Mouse (Mus musculus) heart, postnatal 14 days (tissue): ENCODE data around the gene Xcr1. TPM values are rescaled to one million over a fixed set of nuclear protein-coding genes. Genes with fewer than 3 reads are reported as not detected.
A peak's percentile ranks its signal among the peaks of the same experiment; 100 is the strongest.

ENCODE experiments used
- DNase-seq, 2 experiments: peaks; one replicate each; pipeline ENCODE4 v3.0.0; 2021 to 2022
- intact Hi-C: fragments of 180-260 bp; cut with DNase I; formaldehyde crosslinking; loops from one replicate; pipeline ENCODE4 v1.15.1; 2025
- total RNA-seq, 2 experiments: library from RNA; stranded (reverse); gene quantifications; 2 replicates each; pipeline ENCODE4 v1.2.3; 2021

Xcr1 gene
- total RNA-seq, 2 experiments from 2014 or later = 0.05 TPM; not detected in 1

- no peak for DNase-seq
- intact Hi-C loops = no loop called here
Observed at GRCm38 (mm10) chr9:123815996-123816395, 45.8 kb downstream of the Xcr1 start.

- DNase-seq = no peak
- intact Hi-C loops = no loop called here
Observed at GRCm38 (mm10) chr9:123815444-123815843, 46.4 kb downstream of the Xcr1 start.

GRCm38 (mm10) chr9:123814821-123815220 is 47.0 kb downstream of the Xcr1 start:
- peak in 1 of 2 experiments; percentile 16 for DNase-seq
- intact Hi-C loops = no loop called here

- intact Hi-C loops = no loop called here
- DNase-seq = no peak
Observed at GRCm38 (mm10) chr9:123814326-123814725, 47.5 kb downstream of the Xcr1 start.

- DNase-seq = no peak
- intact Hi-C loops = no loop called here
Observed at GRCm38 (mm10) chr9:123811831-123812230, 50.0 kb downstream of the Xcr1 start.

- DNase-seq = no peak
- intact Hi-C loops = no loop called here
Observed at GRCm38 (mm10) chr9:123808583-123808982, 53.2 kb downstream of the Xcr1 start.

GRCm38 (mm10) chr9:123806267-123806666 is 55.6 kb downstream of the Xcr1 start, which contains the start of gene Cxcr6:
Gene Cxcr6, plus strand, starts transcription at chr9:123806475.
- DNase-seq = no peak
- intact Hi-C loops = no loop called here

GRCm38 (mm10) chr9:123805241-123805640 is 56.6 kb downstream of the Xcr1 start:
- no peak for DNase-seq
- intact Hi-C loops = no loop called here

- intact Hi-C loops = no loop called here
- no peak for DNase-seq
Observed at GRCm38 (mm10) chr9:123802896-123803295, 58.9 kb downstream of the Xcr1 start.

GRCm38 (mm10) chr9:123802421-123802820 is 59.4 kb downstream of the Xcr1 start:
- intact Hi-C loops = no loop called here
- DNase-seq = no peak

Other genes starting within 250 kb of the Xcr1 start
- gene Slc6a20b, start 229.5 kb downstream of the Xcr1 start, total RNA-seq = not detected
- gene Ccr9, start 183.6 kb downstream of the Xcr1 start, total RNA-seq = 1 to 10 TPM in 1 of 2 experiments, under 1 TPM in 1; 0.48 to 9.2 TPM
- gene Slc6a20a, start 183.1 kb downstream of the Xcr1 start, total RNA-seq = not detected
- gene Lztfl1, start 144.3 kb downstream of the Xcr1 start, total RNA-seq = 10 to 100 TPM; 41.3 to 43.5 TPM
- gene Cxcr6, start 55.6 kb downstream of the Xcr1 start, total RNA-seq = under 1 TPM in 1 of 2 experiments, not detected in 1; 0.20 TPM
- gene Fyco1, start 10.1 kb downstream of the Xcr1 start, total RNA-seq = 100 to 1,000 TPM; 250 to 267 TPM
- gene Ccr1, start 106.7 kb upstream of the Xcr1 start, total RNA-seq = 1 to 10 TPM; 1.2 to 1.6 TPM
- gene Ccr1l1, start 116.4 kb upstream of the Xcr1 start, total RNA-seq = not detected
- gene Ccr3, start 159.9 kb upstream of the Xcr1 start, total RNA-seq = not detected
- under 1 TPM; 0.85 to 0.93 TPM for gene Ccr2, start 239.9 kb upstream of the Xcr1 start, total RNA-seq